Mouse (Mus musculus) kidney, adult 2 months (tissue): ENCODE data around the gene Btrc.

Experiments used
- CTCF ChIP-seq: fragments of 200-500 bp; conservative IDR thresholded peaks from 2 replicates; pipeline ENCODE4 v1.5.1; 2011; ENCODE audit warnings: low read depth, mild to moderate bottlenecking, control low read depth, low read length, moderate library complexity, mixed read lengths; ENCODE audit not compliant: insufficient read depth, insufficient read length
- POLR2A ChIP-seq: fragments of 200-500 bp; IDR thresholded peaks from one replicate; pipeline ENCODE4 v1.6.1; 2011; ENCODE audit warnings: low read depth, low read length, control low read depth

DNA sequence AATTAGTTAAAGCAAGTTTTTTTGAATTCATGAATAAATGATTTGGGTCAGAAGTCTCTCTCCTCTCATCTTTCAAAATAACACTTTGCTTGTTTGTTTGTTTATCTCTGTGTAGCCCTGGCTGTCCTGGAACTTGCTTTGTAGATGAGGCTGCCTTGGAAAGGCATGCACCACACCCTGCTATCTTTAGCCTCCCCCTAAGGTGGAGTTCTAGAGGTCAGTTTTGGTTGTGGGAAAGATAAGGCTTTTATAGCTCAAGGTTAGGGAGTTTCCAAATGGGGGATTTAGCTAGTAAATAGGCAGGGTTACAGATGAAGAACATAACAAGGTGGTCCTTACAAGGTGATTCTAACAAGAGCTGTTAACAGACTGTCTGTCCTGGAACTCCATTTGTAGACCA, 3.0 kb upstream of the Btrc start:
- TF ChIP-seq CTCF: no peak
- no peak for TF ChIP-seq POLR2A
